Mouse (Mus musculus) heart, postnatal 14 days (tissue): ENCODE measurements at regions not wholly inside any gene's neighbourhood (a gene's known extent, or its start where the extent isn't known, plus 50 kb on each side); places are given as distances from the start of the nearest gene placed in this dataset.

Source experiments
- DNase-seq, 2 experiments: peaks; one replicate each; pipeline ENCODE4 v3.0.0; 2021 to 2022
- intact Hi-C: fragments of 180-260 bp; cut with DNase I; formaldehyde crosslinking; loops from one replicate; pipeline ENCODE4 v1.15.1; 2025

DNA sequence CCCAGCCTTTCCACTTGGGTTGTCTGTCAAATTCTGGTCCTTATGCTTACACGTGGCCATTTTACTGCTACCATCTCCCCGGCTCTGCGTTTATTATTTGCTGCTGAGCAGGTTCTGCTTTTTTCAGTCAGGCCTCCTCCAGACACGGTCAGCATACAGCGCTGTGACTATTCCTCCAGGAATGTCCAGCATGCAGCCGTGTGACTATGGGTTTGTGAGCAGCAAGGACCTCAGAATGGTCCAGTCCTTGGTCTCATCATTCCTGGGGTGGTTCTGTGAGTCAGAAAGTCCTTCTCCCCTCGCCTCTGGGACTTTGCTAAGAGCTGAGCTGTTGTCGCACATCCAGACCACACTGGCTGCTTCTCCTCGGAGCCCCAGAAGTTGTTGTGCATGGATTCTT lies 122.3 kb downstream of the Gadd45g start:
- intact Hi-C loops, result no loop called here
- DNase-seq, result no peak

- intact Hi-C loops, result loop anchor here (10.0 kb wide), 1 partner anchor 255 kb away; no protein-coding TSS in a partner anchor
- DNase-seq, result no peak
Observed at GRCm38 (mm10) chr13:51970051-51970450, 123.6 kb downstream of the Gadd45g start.

DNA sequence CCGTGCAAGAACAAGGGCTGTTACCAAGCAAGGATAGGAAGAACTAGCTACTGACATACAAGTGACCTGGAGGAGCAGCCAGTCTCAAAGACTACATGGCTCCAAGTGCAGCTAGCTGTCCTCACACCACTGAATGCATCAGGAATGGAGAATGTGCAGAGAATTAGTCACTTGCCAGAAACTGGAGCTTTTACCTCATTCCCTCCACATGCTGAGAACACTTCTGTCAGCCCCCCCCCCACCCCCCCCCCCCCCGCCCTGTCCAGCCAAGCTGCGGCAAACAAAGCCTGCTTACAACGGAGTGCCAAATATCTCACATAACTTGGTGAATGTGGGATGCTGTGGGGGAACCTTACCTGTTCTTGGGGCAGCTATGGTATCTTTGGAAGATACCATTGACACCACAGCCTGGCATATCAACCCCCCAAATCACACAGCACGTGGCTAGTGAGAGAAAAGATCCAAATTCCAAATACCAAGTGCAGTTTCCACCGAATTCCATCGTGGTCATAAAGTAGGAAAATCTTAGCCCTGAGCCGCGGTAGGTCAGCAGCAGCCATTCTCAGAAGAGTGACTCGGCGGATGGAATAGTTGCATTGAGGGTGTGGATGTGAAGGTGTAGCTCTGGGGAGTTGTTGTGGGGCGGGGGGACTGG lies 126.3 kb downstream of the Gadd45g start:
- intact Hi-C loops, result loop anchor here (10.0 kb wide), 1 partner anchor 252 kb away; no protein-coding TSS in a partner anchor
- no peak for DNase-seq

DNA sequence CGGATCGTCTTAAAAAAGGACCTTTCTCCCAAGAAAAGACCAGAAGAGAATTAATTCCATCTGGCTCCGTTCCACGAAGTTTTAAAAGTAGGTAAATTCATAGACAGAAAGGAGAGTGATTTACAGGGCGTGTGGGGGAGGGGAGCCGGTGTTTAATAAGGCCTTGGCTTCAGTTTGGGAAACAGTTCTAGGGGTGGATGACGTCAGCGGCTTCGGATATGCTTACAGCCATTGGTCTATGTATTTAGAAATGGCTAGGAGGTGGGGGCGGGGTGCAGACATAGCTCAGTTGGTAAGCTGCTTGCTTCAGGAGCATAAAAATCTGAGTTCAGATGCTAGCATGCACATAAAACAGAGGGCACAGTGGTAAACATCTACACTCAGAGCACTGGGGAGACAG lies 127.0 kb downstream of the Gadd45g start:
- intact Hi-C loops, result loop anchor here (10.0 kb wide), 1 partner anchor 251 kb away; no protein-coding TSS in a partner anchor
- DNase-seq, result no peak

DNA sequence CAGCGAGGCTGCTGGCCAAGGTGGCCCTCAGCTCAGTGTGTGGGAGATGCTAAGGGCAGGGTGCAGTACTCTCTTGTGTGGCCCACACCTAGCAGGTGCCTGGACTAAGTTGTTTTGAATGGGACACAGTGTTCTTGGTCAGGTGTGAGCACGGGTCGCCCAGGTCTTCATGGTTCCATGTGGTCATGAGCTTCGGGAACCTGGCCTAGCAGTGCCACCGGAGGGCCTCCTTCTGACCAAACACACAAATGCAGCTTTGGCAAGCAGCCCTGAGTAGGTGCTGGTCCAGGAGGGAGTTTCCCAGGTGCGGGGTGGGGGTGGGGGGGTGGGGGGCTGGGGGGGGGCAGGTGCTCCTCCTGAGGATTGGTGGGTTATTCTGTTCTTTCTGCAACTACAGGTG lies 127.6 kb downstream of the Gadd45g start:
- DNase-seq, result no peak
- intact Hi-C loops, result loop anchor here (2.0 to 10.0 kb wide), 2 partner anchors 127 to 251 kb away; partner anchors contain the start of gene Gadd45g

- intact Hi-C loops, result loop anchor here (2.0 to 10.0 kb wide), 4 partner anchors 73 to 249 kb away; partner anchors contain the start of gene Gadd45g
- peak; percentile 27 to 49 for DNase-seq
Observed at GRCm38 (mm10) chr13:51975330-51975729, 128.9 kb downstream of the Gadd45g start.

- intact Hi-C loops, result loop anchor here (2.0 to 10.0 kb wide), 4 partner anchors 74 to 249 kb away; partner anchors contain the start of gene Gadd45g
- DNase-seq, result peak; percentile 58 to 79
Observed at GRCm38 (mm10) chr13:51975801-51976601, 129.5 kb downstream of the Gadd45g start.

- intact Hi-C loops, result loop anchor here (5.0 to 10.0 kb wide), 3 partner anchors 74 to 248 kb away; no protein-coding TSS in a partner anchor
- DNase-seq, result no peak
Observed at GRCm38 (mm10) chr13:51976620-51977214, 130.2 kb downstream of the Gadd45g start.

- DNase-seq, result peak in 1 of 2 experiments; percentile 22
- intact Hi-C loops, result loop anchor here (5.0 to 10.0 kb wide), 3 partner anchors 77 to 245 kb away; no protein-coding TSS in a partner anchor
Observed at GRCm38 (mm10) chr13:51979301-51979977, 133.0 kb downstream of the Gadd45g start.

DNA sequence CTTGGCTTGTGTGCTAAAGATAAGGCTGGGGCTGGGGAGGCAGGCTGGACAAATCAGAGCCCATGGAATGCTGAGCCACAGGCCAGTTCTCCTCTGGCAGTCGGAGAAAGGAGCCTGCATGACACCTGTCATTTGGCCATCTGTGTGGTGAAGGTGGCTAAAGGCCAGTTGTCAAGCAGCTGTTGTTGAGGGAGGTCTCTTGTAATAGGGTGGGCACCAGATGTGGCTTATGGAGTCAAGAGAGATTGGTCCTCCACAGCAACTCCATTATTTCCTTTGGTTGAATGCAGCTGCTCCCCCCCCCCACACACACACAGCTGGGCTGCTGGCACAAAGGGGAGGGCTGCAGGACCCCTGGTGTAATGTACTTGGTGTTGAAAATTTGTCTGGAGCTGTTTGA lies 133.9 kb downstream of the Gadd45g start:
- intact Hi-C loops, result no loop called here
- no peak for DNase-seq

- DNase-seq, result no peak
- intact Hi-C loops, result no loop called here
Observed at GRCm38 (mm10) chr13:51983002-51983401, 136.5 kb downstream of the Gadd45g start.

GRCm38 (mm10) chr13:51983575-51983974 lies 137.1 kb downstream of the Gadd45g start:
- intact Hi-C loops, result no loop called here

DNA sequence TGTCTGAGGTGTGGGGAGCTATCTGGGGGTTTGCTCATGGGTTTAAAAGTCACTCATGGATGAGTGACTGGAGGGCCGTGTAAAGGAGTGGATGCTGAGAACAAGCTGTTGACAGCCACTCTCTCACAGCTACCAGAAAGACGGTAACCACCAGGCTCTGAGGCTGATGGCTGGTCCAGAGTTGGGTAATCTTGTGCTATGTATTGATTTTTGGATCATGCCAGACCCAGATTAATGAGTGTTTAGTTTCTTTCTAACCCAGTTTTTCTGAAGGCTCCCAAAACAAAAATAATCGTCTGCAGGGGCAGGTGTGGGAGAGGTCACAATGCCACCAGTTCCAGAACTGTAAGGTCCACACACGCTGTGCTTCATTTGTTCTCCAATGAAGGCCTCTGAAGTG lies 144.9 kb downstream of the Gadd45g start:
- no peak for DNase-seq
- intact Hi-C loops, result no loop called here

More at GRCm38 (mm10) chr13:51983575-51983974, 137.1 kb downstream of the Gadd45g start:
- DNase-seq, result no peak

DNA sequence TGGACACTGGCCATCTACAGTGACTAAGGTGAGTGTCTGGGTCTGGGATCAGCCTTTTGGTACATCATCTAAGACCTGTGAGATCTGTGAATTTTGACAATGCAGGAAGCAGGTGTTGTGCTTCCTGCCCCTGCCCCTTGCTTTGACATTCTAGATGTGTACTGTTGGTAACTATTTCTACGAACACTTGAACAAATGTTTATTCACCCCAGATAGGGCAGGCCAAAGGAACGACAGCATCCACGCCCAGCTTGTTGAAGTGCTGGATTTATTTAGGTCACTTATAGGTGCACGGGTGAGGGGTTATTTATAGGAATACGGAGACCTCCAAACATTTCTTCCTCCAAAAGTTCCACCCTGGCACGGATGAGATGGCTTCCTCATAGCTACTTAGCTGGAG lies 146.4 kb downstream of the Gadd45g start:
- intact Hi-C loops, result no loop called here
- DNase-seq, result no peak

GRCm38 (mm10) chr13:51996163-51996562 lies 149.7 kb downstream of the Gadd45g start:
- intact Hi-C loops, result no loop called here
- no peak for DNase-seq

DNA sequence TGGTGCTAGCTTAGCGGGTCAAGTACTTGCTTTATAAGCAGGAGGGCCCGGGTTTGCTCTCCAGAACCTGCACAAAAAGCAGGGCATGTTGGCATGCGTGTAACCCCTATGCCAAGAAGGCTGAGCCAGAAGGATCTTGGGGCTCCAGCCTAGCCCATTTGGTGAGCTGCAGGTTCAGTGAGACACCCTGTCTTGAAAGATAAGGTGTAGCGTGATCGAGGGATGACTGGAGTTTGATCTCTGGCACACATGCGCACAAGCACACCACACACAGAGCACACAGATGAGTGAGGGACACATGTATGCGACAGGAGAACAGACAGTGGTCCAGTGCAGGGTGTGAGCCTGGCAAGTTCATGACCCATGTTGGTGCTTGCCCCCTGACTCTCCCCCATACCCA lies 152.1 kb downstream of the Gadd45g start:
- intact Hi-C loops, result no loop called here
- no peak for DNase-seq

- intact Hi-C loops, result no loop called here
- DNase-seq, result no peak
Observed at GRCm38 (mm10) chr13:52001811-52002210, 155.3 kb downstream of the Gadd45g start.

- intact Hi-C loops, result no loop called here
- DNase-seq, result no peak
Observed at GRCm38 (mm10) chr13:52003946-52004539, 157.6 kb downstream of the Gadd45g start.

DNA sequence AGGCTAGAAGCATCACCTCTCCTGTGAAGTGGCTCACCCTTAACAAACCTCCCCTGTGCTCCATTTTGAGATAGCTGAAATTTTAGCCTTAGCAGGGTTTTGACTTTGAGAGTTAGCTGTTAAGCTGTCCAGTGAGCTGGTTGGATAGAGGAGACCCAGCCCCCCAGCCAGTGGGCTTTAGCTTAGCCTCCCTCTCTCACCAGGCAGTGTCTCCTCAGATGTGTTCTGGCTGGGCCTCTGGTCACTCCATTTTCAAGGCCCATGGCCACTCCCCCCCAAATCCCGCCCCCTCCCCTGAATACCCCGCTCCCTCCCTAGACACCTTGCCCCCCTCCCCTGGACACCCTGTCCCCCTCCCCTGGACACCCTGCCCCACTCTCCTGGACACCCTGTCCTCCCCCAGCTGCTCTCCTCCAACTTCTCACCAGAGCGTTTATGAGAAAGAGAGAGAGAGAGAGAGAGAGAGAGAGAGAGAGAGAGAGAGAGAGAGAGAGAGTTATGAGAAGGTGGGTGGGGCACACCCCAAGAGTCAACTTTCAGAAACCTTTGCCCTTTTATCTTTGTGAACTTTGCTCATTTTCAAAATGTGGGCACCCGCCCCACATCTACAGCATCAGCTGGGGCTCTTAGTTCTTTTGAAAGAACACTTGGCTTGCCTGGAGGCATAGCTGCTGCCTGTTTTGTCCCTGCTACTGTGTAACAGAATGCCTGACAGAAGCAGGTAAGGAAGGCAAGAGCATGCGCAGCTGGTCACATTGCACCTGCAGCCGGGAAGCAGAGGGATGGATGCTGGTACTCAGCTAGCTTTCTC lies 161.3 kb downstream of the Gadd45g start:
- intact Hi-C loops, result no loop called here
- no peak for DNase-seq
